Mouse (Mus musculus): ENCODE measurements around the gene Orai3.

Gene Orai3

DNA sequence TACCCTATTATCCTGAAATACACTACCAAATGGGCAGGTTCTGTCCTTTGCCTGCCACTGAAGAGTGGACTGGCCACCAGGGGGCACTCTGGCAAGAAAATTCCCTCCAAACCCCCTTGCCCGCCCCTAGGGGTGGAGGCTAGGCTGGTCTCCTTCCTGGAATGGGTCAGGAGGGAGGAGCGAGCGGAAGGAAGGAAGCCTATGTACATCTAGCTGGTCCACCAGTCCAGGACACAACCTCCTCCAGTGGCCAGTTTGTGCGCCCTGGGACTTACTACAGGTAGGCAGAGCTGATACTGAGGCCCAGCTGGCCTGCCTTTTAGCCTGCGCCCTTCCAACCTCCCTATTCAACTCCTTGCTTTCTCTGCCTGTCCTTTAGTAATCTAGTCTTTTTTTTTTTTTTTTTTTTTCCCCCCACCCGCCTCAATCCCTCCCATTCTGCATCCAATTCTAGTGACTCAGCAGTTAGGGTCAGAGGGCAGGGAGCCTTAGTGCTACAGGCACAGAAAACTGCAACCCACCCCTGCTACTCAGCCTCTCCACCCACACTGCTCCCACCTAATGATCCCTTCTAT is 30.9 kb downstream of the Orai3 start, which contains the start of gene Hsd3b7:
Hsd3b7 (plus strand) TSS at position 170 of the 575 bp plus-strand sequence.
- DNase-seq: peak; percentile 94 to 96

DNA sequence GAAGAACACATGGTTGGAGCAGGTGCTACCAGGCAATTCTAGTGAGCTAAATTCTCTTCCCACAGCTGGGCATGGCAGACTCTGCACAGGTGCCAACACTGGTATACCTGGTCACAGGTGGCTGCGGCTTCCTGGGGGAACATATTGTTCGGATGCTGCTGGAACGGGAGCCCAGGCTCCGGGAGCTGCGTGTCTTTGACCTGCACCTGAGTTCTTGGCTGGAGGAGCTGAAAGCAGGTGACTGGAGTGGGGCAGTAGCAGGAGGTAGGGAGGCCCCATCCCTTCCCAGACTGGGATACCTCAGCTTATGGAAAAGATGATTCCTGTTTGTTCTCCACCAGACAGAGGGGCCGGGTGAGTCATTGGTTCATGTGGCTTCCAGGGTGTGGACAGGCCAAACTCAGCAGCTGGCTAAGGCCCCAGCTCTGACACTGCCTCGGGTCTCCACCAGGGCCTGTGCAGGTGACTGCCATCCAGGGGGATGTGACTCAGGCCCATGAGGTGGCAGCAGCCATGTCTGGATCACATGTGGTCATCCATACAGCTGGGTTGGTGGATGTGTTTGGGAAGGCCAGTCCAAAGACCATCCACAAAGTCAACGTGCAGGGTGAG is 31.5 kb downstream of the Orai3 start:
- no peak for DNase-seq

DNA sequence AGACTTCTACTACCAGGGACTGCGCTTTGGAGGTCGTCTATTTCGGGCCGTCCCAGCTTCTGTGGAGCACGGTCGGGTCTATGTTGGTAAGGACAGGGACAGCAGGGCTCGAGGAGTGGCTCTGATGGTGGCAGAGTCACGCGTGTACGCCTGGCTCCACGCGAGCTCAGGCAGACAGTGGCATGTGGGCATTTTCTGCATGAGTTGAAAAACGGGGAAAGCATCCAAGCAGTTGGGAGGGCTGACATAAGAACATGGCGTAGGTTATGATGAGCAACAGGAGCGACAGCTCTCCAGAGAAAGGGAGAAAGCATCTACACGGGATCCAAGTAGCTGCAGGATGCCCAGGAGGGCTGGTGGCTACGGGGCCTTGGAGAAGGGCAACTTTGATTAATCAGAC is 32.7 kb downstream of the Orai3 start:
- DNase-seq: no peak

DNA sequence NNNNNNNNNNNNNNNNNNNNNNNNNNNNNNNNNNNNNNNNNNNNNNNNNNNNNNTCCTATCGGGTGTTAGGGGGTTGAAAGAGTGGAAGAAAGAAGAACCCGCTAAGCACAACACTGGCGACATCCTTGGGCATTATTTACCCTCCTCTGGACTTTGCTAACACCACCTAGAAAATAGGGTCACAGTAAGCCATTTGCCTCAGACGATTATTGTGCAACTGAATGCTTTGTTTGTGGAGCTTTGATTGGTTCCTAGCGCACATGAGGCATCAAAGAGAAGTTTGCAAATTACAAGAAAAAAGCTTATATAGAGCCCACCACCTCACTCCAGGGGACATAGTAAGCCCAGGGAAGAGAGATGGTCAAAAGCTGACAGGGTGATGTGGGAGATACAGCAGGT is 39.2 kb downstream of the Orai3 start:
- no peak for DNase-seq

DNA sequence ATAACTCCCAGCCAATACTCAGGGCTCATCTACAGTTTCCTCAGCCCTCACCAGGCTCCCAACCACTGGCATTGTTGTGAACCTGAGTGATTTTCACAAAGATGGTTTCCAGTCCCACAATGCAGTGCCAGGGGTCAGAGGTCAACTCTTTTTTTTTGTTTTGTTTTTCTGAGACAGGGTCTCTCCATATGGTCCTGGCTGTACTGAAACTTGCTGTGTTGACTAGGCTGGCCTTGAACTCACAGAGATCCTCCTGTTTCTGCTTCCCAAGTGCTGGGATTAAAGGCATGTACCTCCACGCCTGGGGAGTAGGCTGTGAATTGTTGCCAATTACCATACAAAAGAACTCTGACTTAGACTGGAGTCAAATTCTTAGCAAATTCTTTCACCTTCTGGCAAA is 40.2 kb downstream of the Orai3 start:
- DNase-seq: no peak

DNA sequence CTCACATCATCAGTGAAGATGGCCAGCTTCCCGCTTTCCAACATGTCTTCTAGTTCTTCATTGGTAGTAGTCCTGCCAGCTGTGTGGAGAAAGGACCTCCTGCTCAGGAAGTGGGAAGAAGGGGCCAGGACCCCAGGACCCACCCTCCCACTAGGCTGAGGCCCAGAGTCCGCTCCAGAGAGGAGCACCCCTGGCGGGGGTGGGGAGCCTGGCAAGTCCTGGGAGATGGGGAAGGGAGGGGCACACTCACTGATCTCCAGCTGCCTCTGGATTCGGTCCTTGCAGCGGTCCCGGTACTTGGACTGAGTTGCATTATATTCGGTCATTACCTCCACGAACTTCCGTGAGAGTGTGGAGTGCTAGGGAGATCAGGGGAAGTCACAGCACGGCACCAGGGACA is 41.0 kb downstream of the Orai3 start:
- no peak for DNase-seq

DNA sequence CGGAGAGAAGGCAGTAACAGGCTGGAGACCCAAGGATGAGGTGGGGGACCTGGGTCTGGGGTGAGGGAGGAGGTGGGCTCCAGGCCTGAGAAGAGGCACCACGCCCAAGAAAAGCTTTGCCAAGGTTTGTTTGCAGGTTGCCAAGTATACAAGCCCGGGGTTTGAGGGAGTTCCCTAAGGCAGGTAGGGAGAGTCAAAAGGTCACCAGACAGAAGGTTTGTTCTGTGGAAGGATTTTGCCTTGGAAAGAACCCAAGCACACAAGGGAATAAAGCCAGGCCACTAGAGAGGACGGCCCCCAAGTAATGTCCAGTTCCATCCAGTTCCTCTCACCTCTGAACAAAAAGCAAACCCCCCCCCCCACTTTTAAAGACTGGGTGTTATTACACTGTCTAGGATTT is 41.6 kb downstream of the Orai3 start:
- DNase-seq: no peak

DNA sequence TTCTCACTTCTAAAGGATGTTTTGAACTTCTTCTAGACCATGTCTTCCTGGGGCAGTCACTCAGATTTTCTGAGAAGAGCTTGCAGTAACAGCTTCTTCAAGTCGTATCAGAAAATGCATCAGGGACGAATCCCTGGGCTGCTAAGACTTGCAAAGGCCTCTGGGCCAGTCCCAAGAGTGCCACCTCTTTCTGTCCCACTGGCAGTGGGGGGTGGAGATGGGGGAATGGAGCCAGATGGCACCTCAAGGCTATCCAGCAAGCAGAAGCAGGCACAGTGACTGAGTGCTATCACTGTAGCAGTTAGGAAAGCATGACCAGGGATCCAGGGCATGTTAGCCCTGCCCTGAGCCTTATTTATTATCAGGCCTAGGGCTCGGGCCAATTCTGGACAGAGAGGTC is 42.7 kb downstream of the Orai3 start:
- no peak for DNase-seq

DNA sequence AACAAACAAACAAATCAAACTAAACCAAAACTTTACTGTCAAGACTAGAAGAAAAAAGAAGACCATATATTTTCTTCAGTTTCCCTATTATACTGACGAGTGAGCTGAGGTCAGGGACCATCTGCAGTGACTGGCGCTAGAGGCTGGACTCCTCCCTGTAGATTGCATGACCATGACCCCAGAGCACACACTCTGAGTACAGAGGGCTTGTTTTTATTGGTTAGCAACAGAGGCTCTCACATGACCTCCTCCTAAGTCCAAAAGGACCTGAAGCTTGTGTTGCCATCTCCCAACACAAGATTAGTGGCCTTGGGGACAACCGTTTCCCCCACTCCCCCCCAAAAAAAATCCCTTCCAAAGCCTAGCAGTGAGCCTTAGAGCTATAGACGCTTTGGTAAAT is 44.2 kb downstream of the Orai3 start:
- no peak for DNase-seq

DNA sequence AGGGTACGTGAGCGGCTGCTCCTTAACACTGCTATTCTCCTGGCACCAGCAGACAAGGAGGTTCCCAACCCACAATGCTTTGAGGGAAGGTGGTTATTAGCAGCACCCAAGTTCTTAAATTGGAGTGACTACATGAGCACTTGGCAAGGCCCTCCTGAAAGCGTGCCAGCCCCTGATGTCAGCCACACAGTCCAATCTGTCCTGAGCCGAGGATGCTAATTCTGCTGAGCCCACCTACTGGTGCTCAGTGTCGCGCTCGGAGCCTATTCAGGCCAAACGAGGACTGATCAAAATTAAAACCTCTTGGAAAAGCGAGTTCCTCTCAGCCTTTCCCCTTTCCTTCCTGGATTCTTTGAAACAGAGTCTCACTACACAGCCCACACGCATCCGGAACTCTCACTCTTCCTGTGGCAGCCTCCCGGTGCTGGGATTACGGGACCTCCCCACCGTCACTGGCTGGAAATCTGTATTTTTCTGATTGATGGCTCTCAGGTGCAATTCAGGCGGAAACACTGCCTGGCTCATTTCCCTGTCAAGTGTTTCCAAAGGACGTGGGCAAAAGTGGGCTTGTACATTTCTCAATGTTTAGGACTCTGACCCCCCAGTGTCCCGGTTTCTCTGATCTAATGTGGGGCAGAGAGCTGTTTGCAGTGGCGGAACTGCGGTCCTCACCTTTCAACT is 44.8 kb downstream of the Orai3 start:
- DNase-seq: peak; percentile 59 to 68

DNA sequence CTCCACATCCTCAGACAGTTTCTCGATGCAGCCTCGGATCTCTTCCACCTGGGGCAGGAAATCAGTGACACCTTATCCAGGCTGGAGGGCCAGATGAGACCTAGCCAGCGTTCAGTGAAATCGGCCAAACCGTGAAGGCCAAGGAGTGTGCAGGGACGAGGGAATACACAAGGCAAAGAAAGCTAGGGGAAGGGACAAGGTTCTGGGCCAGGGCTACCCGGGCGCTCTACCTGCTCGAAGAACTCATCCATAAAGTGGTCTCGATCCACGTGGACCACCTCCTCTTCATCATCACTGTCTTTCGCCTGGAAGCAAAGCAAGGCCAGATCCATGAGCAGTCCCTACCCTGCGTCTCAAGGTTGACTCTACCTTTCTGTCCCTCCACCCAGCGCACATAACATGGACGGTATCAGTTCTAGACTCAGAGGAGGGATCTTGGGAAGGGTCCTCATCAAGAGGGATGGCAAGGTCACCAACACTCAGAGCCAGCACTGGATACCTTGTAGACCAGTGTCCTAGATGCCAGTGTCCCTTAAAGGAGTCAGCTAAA is 45.6 kb downstream of the Orai3 start:
- no peak for DNase-seq

DNA sequence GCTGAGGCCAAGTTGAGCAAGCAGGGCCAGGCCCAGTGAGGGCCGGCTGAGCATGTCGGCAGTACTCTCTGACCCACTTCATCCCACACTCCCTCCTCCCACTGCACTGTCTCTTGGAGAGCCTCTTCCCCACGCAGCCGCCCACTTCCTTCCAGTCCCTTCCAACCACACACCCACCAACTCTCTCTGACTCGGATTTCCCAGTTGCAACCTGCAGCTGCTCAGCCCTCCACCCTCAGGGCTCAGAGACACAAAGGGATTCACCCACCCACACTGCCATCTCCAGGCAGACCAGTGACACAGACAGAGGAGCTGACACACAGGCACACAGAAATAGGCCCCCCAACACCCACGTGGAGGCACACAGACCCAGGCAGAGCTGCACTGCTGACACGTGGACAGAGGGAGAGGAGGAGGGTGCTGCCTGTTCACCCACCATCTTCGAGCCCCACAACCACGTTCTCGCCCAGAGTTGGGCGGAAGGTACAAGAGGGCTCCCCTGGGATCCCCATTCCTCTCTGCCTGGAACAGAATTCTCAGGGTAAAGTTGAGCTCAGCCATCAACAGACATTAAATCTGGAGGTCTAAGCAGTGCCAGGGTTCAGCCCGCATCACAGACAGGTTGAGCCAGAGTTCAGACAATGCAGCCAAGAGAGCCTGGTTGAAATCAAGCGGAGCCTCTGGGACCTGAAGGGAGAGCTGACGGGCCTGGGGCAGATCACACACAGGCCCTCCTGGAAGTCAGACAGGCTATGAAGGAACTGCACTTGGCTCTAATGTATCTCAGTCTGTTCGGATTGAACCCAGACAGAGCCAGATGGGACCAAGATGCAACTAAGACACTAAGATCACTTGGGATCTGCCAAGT is 46.6 kb downstream of the Orai3 start:
- peak; percentile 72 for DNase-seq

DNA sequence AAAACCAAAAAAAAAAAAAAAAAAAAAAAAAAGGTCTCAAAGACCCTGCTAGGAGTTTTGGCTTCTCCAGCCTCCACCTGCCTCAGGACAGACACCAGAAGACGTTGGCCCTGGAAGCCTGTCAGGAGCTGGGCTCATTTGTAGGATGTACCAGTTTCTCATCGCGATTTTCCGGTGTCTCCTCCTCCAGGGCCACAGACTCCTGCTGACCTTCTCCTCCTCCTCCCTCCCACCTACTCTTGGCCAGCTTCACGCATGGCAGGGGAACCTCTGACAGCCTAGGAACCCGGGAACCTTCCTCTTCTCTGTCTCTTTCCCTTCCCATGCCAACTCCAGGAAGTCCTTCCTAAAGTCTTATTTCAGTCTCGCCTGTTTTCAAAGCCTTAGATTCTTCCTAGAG is 47.4 kb downstream of the Orai3 start:
- no peak for DNase-seq

DNA sequence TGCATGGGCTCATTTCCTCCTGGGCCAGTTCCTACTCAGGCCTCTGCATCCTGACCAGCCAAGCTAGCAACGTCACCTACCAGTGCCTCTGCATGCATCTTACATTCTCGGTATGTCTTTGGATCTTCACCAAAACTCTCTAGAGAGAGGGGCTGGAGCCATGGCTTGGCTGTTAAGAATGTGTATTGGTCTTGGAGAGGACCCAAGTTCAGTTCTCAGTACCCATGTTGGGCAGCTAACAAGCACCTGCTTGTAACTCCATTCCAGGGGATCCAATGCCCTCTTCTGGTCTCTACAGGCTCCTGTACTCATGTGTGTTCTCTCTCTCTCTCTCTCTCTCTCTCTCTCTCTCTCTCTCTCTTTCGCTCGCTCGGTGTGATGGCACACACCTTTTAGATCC is 48.2 kb downstream of the Orai3 start:
- DNase-seq: no peak

DNA sequence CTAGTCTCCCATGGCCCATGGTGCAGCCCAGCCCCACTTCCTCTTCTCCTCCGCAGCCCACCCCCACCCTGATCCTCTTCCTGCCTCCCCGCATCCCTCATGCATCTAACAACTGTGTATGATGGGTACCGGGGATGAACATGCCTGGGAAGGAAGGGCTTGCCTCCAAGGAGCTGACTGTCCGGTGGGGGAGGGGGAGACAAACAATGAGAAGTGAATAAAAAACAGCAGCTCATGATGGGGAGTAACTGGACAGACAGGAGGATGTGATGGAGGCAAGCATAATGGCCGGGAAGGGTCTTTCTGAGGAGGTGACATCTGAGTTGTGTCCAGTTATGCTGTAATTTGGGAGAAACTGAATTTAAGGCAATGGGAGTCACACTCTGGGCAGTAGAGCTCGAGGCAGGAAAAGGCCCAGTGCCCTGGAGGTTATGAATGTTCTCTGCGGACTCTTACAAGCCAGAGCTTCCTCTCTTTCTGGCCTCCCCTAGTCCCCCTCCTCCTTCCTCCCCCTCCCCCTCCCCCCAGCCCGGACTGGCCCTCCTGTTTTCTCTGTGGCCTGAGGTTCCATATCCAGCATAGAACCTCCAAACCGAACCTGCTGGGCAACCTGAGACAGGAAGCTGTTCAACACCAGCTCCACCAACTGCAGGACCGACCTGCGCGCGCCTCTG is 51.4 kb downstream of the Orai3 start:
- DNase-seq: no peak

DNA sequence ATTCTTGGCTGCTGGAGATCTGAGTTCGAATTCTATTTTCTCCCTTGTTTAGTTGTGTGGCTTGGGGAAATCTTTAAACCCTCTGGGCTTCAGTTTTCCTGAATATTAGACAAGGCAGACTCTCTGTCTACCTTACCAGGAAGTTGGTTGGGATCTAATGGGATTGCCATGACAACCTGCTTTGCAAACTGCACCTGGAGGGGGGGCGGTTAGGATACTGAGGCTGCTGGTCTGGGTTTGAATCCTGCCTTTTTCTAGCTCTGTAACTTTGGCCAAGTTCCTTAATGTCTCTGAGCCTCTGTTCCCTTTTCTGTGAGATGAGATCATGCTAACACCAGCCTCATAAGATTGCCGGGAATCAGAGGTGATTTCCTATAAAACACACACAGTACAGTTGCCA is 52.9 kb downstream of the Orai3 start:
- no peak for DNase-seq

DNA sequence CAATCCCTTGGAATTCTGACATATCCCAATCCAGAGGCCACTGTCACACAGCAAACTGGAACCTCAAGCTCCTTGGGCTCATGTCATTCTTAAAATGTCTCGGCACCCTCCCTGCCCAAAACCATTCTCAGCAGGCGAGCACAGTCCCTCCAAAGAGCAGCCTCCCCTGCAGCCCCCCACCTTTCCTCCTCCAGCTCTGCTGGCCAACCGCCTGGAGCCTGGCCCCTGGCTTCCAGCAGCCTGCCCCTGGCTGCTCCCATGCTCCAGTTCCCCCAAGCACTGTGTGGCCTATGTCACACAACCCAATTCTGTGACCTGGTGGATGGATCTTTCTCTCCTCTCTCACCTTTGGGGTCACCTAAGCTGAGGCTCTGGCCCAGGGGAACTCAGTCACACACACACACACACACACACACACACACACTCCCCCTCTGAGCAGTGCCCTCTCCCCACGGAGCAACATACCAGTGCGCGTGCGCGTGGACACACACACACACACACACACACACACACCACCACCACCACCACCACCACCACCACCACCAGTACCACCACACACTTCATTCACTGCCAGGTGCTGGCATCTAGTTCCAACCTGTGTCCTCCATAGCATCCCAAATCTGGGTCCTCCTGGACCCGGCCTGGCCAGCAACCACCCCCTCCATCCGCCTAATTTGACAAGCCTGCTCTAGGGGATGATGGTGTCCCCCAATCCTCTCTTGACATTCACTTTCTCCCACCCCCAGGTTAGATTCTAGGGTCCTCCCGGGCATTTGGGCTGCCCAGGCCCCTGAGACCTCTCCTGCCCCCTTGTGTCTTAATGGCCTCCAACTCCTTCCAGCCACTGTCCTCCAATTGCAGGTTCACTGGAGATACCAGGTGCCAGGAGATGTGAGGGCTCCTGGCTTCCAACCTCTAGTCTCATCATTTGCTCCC is 53.9 kb downstream of the Orai3 start:
- DNase-seq: no peak

DNA sequence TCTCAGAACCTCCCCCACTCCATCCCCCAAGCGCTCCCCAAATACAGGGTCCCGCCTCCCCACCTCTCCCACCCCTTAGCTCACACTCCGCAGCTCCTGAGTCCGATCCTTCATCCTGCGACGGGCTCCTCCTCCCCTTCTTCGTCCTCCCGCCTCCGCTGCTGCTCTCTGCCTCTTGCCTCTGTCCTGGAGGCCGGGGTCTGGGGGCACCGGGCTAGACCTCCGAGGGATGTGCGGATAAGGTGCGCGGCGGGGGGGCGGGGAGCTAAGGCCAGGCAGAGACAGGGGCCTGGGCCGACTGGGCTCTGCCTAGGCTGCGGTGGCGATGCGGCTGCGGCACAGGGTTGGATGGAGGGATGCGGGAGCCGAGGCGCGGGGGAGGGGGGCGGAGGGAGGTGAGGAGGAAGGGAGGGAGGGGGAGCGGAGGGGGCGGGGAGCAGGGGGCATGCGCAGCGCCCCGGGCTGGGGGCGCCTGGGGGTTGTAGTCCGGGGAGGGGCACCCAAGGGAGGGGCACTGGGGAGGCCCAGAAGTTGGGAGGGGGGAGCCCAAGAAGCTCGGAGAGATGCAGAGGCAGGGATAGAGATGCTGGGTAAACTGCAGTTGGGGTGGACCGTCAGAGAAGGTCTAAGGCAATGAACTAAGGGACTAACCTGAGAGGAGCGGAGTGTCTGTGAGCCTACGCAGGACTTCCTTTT is 54.7 kb downstream of the Orai3 start, which contains the start of the genes Stx4a and Stx1b:
Stx4a (plus strand) TSS at position 119 of the 696 bp plus-strand sequence.
Stx1b (minus strand) TSS at position 374 of the 696 bp plus-strand sequence.
- DNase-seq: no peak

Data from lung, adult 18-20 months (tissue).